Comparison of ENCODE assay signal across 9 mouse cellular contexts in genomic region chr4:43652726-43653125, GRCm38 (mm10). TPM values are rescaled to one million over a fixed set of nuclear protein-coding genes. Genes with fewer than 3 reads are reported as not detected.
DNase-seq lines count a peak whose midpoint lies in the region; ATAC-seq and TF ChIP-seq lines count a peak whose summit lies in the region.
"Had no signal": no experiment of that assay in that cellular context is flagged by ENCODE, and none has a peak within 500 bp of the region (broad histone marks: within the 10 kb centered on the region; RNA-seq: fewer than 3 reads in every experiment).

No protein-coding gene starts in this region.

- H3K4me3 ChIP-seq in embryonic facial prominence, embryonic 10.5 days, result peak overlapping the region; percentile 52
- peak overlapping the region; percentile 19 for H3K4me3 ChIP-seq in hindbrain, embryonic 14.5 days (replicated peaks; ENCODE audit: low read length)
- no peak overlapping the region for H3K4me3 ChIP-seq in liver, embryonic 14.5 days (ENCODE audit: insufficient read depth in 1 of 2, low read depth in 2 of 2, low read length in 2 of 2)

- no peak for TF ChIP-seq EP300 in liver, embryonic 14.5 days (IDR thresholded peaks at IDR 0.05; ENCODE audit: low read depth)

- DNase-seq in cerebellum, adult 9-10 months, result peak; percentile 20
- DNase-seq in cerebellum, adult 9-11 months, result no peak
- no peak for DNase-seq in embryonic facial prominence, embryonic 10.5 days (ENCODE audit: low spot score)
- no peak for DNase-seq in hindbrain, embryonic 14.5 days (ENCODE audit: low spot score)
- no peak for DNase-seq in liver, embryonic 14.5 days (ENCODE audit: low read depth in 3 of 3, low spot score in 3 of 3)
- DNase-seq in MN1 (ENCODE audit: low spot score), result no peak
- DNase-seq in left cerebral cortex, postnatal 36 days (ENCODE audit: low spot score in 2 of 2), result no peak

- TF ChIP-seq CTCF in liver, embryonic 14.5 days (IDR thresholded peaks at IDR 0.05; ENCODE audit: low read depth), result no peak

- H3K4me2 ChIP-seq in hindbrain, embryonic 14.5 days (replicated peaks), result peak overlapping the region; percentile 43
- H3K4me2 ChIP-seq in liver, embryonic 14.5 days (ENCODE audit: low read depth), result peak overlapping the region; percentile 50

- H3K4me1 ChIP-seq in embryonic facial prominence, embryonic 10.5 days, result peaks cover 30% of the 10 kb centered on the region
- peaks cover 5% of the 10 kb centered on the region; the same call in 1 of the 2 replicates for H3K4me1 ChIP-seq in hindbrain, embryonic 14.5 days (replicated peaks; ENCODE audit: control insufficient read depth, insufficient read depth, low read length)
- peaks cover 3 to 11% of the 10 kb centered on the region in 2 experiments for H3K4me1 ChIP-seq in liver, embryonic 14.5 days (replicated peaks; ENCODE audit: control insufficient read depth in 2 of 2, insufficient read depth in 2 of 2, low read length in 1 of 2)

- H3K27ac ChIP-seq in embryonic facial prominence, embryonic 10.5 days (replicated peaks), result peak overlapping the region; percentile 65
- no peak overlapping the region; the same call in 1 of the 2 replicates for H3K27ac ChIP-seq in hindbrain, embryonic 14.5 days
- H3K27ac ChIP-seq in liver, embryonic 14.5 days, result no peak overlapping the region
- H3K27ac ChIP-seq: heart, embryonic 15.5 days had no signal

- H3K9ac ChIP-seq in hindbrain, embryonic 14.5 days, result 0 out of 2 replicates have a peak overlapping the region, but pooled peaks have one; percentile 6
- H3K9ac ChIP-seq in liver, embryonic 14.5 days (replicated peaks), result no peak overlapping the region
- H3K9ac ChIP-seq: heart, embryonic 15.5 days had no signal

- intact Hi-C loops in left cerebral cortex, postnatal 36 days (cut with DNase I), result no loop called here

- WGBS in embryonic facial prominence, embryonic 10.5 days, result 86% methylated on average over 4 of the region's 4 CpGs
- WGBS in hindbrain, embryonic 14.5 days, result 97% methylated on average over 4 of the region's 4 CpGs
- WGBS in liver, embryonic 14.5 days (ENCODE audit: insufficient replicate concordance), result 62% methylated on average over 4 of the region's 4 CpGs

- ATAC-seq in hindbrain, embryonic 14.5 days (ENCODE audit: low FRiP score), result no peak
- no peak for ATAC-seq in liver, embryonic 14.5 days (ENCODE audit: insufficient read depth)
- ATAC-seq in granulocyte monocyte progenitor cell, adult 5-6 weeks (replicated peaks; ENCODE audit: poor library complexity, severe bottlenecking), result no peak

- H3K9me3 ChIP-seq in embryonic facial prominence, embryonic 10.5 days, result peaks cover 10% of the 10 kb centered on the region; the same call in 1 of the 2 replicates
- H3K9me3 ChIP-seq in hindbrain, embryonic 14.5 days (ENCODE audit: control insufficient read depth, low read length), result peaks cover 5% of the 10 kb centered on the region; the same call in 1 of the 2 replicates
- peaks cover 5% of the 10 kb centered on the region for H3K9me3 ChIP-seq in liver, embryonic 14.5 days (ENCODE audit: control insufficient read depth, low read length)

- no peaks in the 10 kb centered on the region for H3K27me3 ChIP-seq in embryonic facial prominence, embryonic 10.5 days (replicated peaks; ENCODE audit: low read depth, poor library complexity, severe bottlenecking)
- no peaks in the 10 kb centered on the region for H3K27me3 ChIP-seq in hindbrain, embryonic 14.5 days (ENCODE audit: control insufficient read depth, insufficient read depth, low read length)
- H3K27me3 ChIP-seq in liver, embryonic 14.5 days (ENCODE audit: control insufficient read depth, insufficient read depth, low read length), result no peaks in the 10 kb centered on the region
- H3K27me3 ChIP-seq: heart, embryonic 15.5 days had no signal

- H3K36me3 ChIP-seq in embryonic facial prominence, embryonic 10.5 days (replicated peaks), result peaks cover 16% of the 10 kb centered on the region
- peaks cover 6% of the 10 kb centered on the region; the same call in 1 of the 2 replicates for H3K36me3 ChIP-seq in hindbrain, embryonic 14.5 days (replicated peaks; ENCODE audit: control insufficient read depth, insufficient read depth)
- H3K36me3 ChIP-seq in liver, embryonic 14.5 days (replicated peaks; ENCODE audit: control insufficient read depth, insufficient read depth, low read depth), result no peaks in the 10 kb centered on the region

RNA-seq across cellular contexts. Expression of gene Spag8, which starts 0.7 kb away (rescaled TPM):
- 1.8 and 2.0 TPM in 2 replicates for polyA plus RNA-seq in embryonic facial prominence, embryonic 10.5 days (2016; fragmentation: Nextera tagmentation; extraction: Ambion mirVana)
- 5.5 and 9.3 TPM in 2 replicates for polyA plus RNA-seq in hindbrain, embryonic 14.5 days (2014; fragmentation: Nextera tagmentation; extraction: Ambion mirVana)
- polyA plus RNA-seq in liver, embryonic 14.5 days (2012; rRNA removed), result 0.16 and 0.31 TPM in 2 replicates
- polyA plus RNA-seq in liver, embryonic 14.5 days (2014; fragmentation: Nextera tagmentation; extraction: Ambion mirVana), result 0.24 TPM in 1 of 2 replicates, not detected in the other
- 1 to 10 TPM in 1 of 2 experiments, under 1 TPM in 1; 0.91 to 1.1 TPM for total RNA-seq in left cerebral cortex, postnatal 36 days (2021)
- total RNA-seq in granulocyte monocyte progenitor cell, adult 5-6 weeks (2014; fragmentation: Nextera tagmentation), result 1.3 TPM in 1 of 2 replicates, not detected in the other
- not detected in 2 replicates for total RNA-seq in granulocyte monocyte progenitor cell, adult 5-6 weeks (2017)

RNA-seq across cellular contexts. Expression of gene Hint2, which starts 3.5 kb away (rescaled TPM):
- 71.7 and 72.8 TPM in 2 replicates for polyA plus RNA-seq in embryonic facial prominence, embryonic 10.5 days (2016; fragmentation: Nextera tagmentation; extraction: Ambion mirVana)
- 70.1 and 77.0 TPM in 2 replicates for polyA plus RNA-seq in hindbrain, embryonic 14.5 days (2014; fragmentation: Nextera tagmentation; extraction: Ambion mirVana)
- 29.1 and 29.2 TPM in 2 replicates for polyA plus RNA-seq in liver, embryonic 14.5 days (2012; rRNA removed)
- polyA plus RNA-seq in liver, embryonic 14.5 days (2014; fragmentation: Nextera tagmentation; extraction: Ambion mirVana), result 76.8 and 77.6 TPM in 2 replicates
- 10 to 100 TPM; 31.4 to 39.5 TPM for total RNA-seq in left cerebral cortex, postnatal 36 days (2021)
- total RNA-seq in granulocyte monocyte progenitor cell, adult 5-6 weeks (2014; fragmentation: Nextera tagmentation), result 58.6 and 78.3 TPM in 2 replicates
- total RNA-seq in granulocyte monocyte progenitor cell, adult 5-6 weeks (2017), result 55.1 and 63.3 TPM in 2 replicates

RNA-seq across cellular contexts. Expression of gene Tmem8b, which starts 16.0 kb away (rescaled TPM):
- polyA plus RNA-seq in embryonic facial prominence, embryonic 10.5 days (2016; fragmentation: Nextera tagmentation; extraction: Ambion mirVana), result 4.0 and 5.1 TPM in 2 replicates
- 8.7 and 10.5 TPM in 2 replicates for polyA plus RNA-seq in hindbrain, embryonic 14.5 days (2014; fragmentation: Nextera tagmentation; extraction: Ambion mirVana)
- 0.22 and 0.37 TPM in 2 replicates for polyA plus RNA-seq in liver, embryonic 14.5 days (2012; rRNA removed)
- polyA plus RNA-seq in liver, embryonic 14.5 days (2014; fragmentation: Nextera tagmentation; extraction: Ambion mirVana), result 0.05 and 0.11 TPM in 2 replicates
- 10 to 100 TPM; 65.1 to 67.9 TPM for total RNA-seq in left cerebral cortex, postnatal 36 days (2021)
- 1.9 and 4.9 TPM in 2 replicates for total RNA-seq in granulocyte monocyte progenitor cell, adult 5-6 weeks (2014; fragmentation: Nextera tagmentation)
- 0.46 and 0.52 TPM in 2 replicates for total RNA-seq in granulocyte monocyte progenitor cell, adult 5-6 weeks (2017)

RNA-seq across cellular contexts. Expression of gene Fam221b, which starts 16.2 kb away (rescaled TPM):
- polyA plus RNA-seq in embryonic facial prominence, embryonic 10.5 days (2016; fragmentation: Nextera tagmentation; extraction: Ambion mirVana), result 1.4 and 1.7 TPM in 2 replicates
- polyA plus RNA-seq in hindbrain, embryonic 14.5 days (2014; fragmentation: Nextera tagmentation; extraction: Ambion mirVana), result 1.9 and 2.2 TPM in 2 replicates
- 0.01 and 0.02 TPM in 2 replicates for polyA plus RNA-seq in liver, embryonic 14.5 days (2012; rRNA removed)
- 1.7 TPM in 2 replicates for polyA plus RNA-seq in liver, embryonic 14.5 days (2014; fragmentation: Nextera tagmentation; extraction: Ambion mirVana)
- total RNA-seq in left cerebral cortex, postnatal 36 days (2021), result 1 to 10 TPM; 2.1 to 2.3 TPM
- total RNA-seq in granulocyte monocyte progenitor cell, adult 5-6 weeks (2014; fragmentation: Nextera tagmentation), result not detected in 2 replicates
- total RNA-seq in granulocyte monocyte progenitor cell, adult 5-6 weeks (2017), result 0.34 and 0.36 TPM in 2 replicates

RNA-seq across cellular contexts. Expression of gene Npr2, which starts 21.0 kb away (rescaled TPM):
- 12.5 and 16.7 TPM in 2 replicates for polyA plus RNA-seq in embryonic facial prominence, embryonic 10.5 days (2016; fragmentation: Nextera tagmentation; extraction: Ambion mirVana)
- polyA plus RNA-seq in hindbrain, embryonic 14.5 days (2014; fragmentation: Nextera tagmentation; extraction: Ambion mirVana), result 13.3 and 14.2 TPM in 2 replicates
- 1.7 and 1.8 TPM in 2 replicates for polyA plus RNA-seq in liver, embryonic 14.5 days (2012; rRNA removed)
- polyA plus RNA-seq in liver, embryonic 14.5 days (2014; fragmentation: Nextera tagmentation; extraction: Ambion mirVana), result 0.72 and 0.80 TPM in 2 replicates
- 10 to 100 TPM; 46.4 to 62.2 TPM for total RNA-seq in left cerebral cortex, postnatal 36 days (2021)
- total RNA-seq in granulocyte monocyte progenitor cell, adult 5-6 weeks (2014; fragmentation: Nextera tagmentation), result 0.64 TPM in 1 of 2 replicates, not detected in the other
- total RNA-seq in granulocyte monocyte progenitor cell, adult 5-6 weeks (2017), result 0.31 and 0.56 TPM in 2 replicates

Comparison
In these comparisons a context has a peak if more than half of its experiments do, and no peak if none do; other contexts are left out.
1. H3K4me3 ChIP-seq: peak in embryonic facial prominence, embryonic 10.5 days (single experiment) and hindbrain, embryonic 14.5 days (single experiment); none in liver, embryonic 14.5 days (0 of 2).